Mouse (Mus musculus) hindbrain, embryonic 10.5 days (tissue): Measurements from ENCODE around the gene Ltv1. TPM values are rescaled to one million over a fixed set of nuclear protein-coding genes. Genes with fewer than 3 reads are reported as not detected.
A peak's percentile ranks its signal among the peaks of the same experiment; 100 is the strongest.

Experiments
- DNase-seq: peaks from one replicate; pipeline ENCODE4 v3.0.0-alpha.2; 2017; ENCODE audit warnings: low spot score
- H3K27ac ChIP-seq: fragments of 300-500 bp; sonication (generic); 2 replicates; pipeline ENCODE4 v1.5.1; 2016; ENCODE audit warnings: mild to moderate bottlenecking, moderate library complexity
- H3K27me3 ChIP-seq: fragments of 300-500 bp; sonication (generic); 2 replicates; pipeline ENCODE4 v1.6.1; 2016; ENCODE audit warnings: mild to moderate bottlenecking; ENCODE audit not compliant: poor library complexity, insufficient read depth, severe bottlenecking
- H3K36me3 ChIP-seq: fragments of 300-500 bp; sonication (generic); 2 replicates; pipeline ENCODE4 v1.6.1; 2016; ENCODE audit warnings: mild to moderate bottlenecking, moderate library complexity
- H3K4me1 ChIP-seq: fragments of 300-500 bp; sonication (generic); replicated peaks from 2 replicates; pipeline ENCODE4 v1.6.1; 2016; ENCODE audit warnings: mild to moderate bottlenecking
- H3K4me3 ChIP-seq: fragments of 300-500 bp; sonication (generic); 2 replicates; pipeline ENCODE4 v1.5.1; 2016; ENCODE audit warnings: mild to moderate bottlenecking, moderate library complexity
- H3K9me3 ChIP-seq: fragments of 300-500 bp; sonication (generic); 2 replicates; pipeline ENCODE4 v1.6.1; 2016; ENCODE audit warnings: mild to moderate bottlenecking, moderate library complexity
- WGBS: fragments of 180-500 bp; shearing (Covaris S2); methylation state at CpG from one replicate; pipeline ENCODE4 v1.1.7; 2016; 5-methylcytosine and 5-hydroxymethylcytosine counted together
- polyA plus RNA-seq: library from polyadenylated mRNA; unstranded; fragments of >200 nt; fragmentation: Nextera tagmentation; extraction: Ambion mirVana; gene quantifications from 2 replicates; pipeline ENCODE4 v1.2.1, GENCODE M21; 2016

The Ltv1 gene
- polyA plus RNA-seq, 1 experiment from 2014 or later = 56.2 TPM

DNA sequence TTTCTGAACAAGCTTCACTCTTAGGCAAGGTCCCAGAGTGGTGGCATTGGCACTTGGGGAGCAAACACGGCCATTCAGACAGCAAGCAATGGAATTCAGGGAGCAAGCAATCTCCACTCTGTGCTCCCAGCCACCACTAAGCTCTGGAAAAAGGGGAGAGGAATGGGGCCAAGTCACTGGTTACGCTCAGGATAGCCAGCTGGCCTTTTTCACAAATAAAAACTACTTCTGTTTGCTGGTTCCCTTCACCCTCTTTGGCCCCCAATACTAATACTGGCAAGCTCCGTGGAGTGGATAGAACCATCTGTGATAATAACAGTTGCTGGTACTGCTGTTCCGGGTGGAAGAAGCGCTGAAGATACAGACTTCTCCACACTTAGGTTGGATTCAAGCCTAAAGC is 41.6 kb downstream of the Ltv1 start:
- Histone ChIP-seq H3K27me3 (no peaks in the 10 kb centered on the region), H3K9me3 (no peaks in the 10 kb centered on the region), H3K4me3 (no peak overlapping the region), H3K36me3 (no peaks in the 10 kb centered on the region), H3K4me1 (0 out of 2 replicates have a peak, but pooled peaks cover 4% of the 10 kb centered on the region), H3K27ac (no peak overlapping the region; the same call in 1 of the 2 replicates)
- DNase-seq = no peak
- WGBS = 89% methylated on average over 5 of the region's 5 CpGs

DNA sequence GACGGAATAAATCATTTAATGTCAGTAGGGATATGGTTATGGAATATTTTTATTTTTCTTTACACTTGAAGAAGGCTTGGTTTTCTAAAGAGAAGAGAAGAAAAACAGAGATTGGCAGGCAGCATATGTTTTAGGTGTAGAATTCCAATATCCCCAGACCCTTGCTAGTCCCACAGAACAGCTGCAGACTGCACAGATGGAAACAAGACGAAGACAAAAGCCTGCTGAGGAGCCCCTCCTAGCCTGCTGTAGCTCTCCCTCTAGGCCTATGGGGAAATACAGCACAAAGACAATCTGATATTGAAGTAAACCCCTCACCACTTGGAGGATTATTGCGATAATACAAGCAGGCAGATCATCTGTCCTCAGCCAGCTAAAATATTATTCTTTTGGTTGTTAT is 42.5 kb downstream of the Ltv1 start:
- H3K36me3 ChIP-seq = no peaks in the 10 kb centered on the region
- peak overlapping the region; percentile 6; the same call in 1 of the 2 replicates for H3K27ac ChIP-seq
- DNase-seq = no peak

DNA sequence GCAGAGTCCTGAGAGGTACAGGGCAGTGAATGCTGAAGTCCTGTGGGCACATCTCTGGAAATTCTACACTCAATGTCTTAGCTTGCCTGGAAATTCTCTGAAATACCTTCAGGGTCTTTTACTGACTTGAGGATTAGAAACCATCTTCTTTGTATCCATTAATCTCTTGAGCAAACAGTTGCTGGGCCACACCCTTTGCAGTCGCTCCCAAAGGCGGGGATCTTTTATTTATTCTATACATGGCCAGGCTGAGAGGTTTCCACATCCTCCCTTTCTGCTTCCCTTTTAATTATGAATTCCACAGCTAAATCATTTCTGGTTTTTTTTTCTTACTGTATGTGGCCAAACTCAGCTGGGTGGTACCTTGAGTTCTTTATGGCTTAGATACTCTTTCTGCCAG is 52.5 kb downstream of the Ltv1 start:
- no peak overlapping the region for H3K4me3 ChIP-seq
- H3K4me1 ChIP-seq = no peaks in the 10 kb centered on the region
- 80% methylated on average over 2 of the region's 2 CpGs for WGBS
- no peaks in the 10 kb centered on the region for H3K9me3 ChIP-seq
- no peaks in the 10 kb centered on the region for H3K27me3 ChIP-seq
- no peaks in the 10 kb centered on the region for H3K36me3 ChIP-seq
- no peak overlapping the region for H3K27ac ChIP-seq
- DNase-seq = no peak

More for the DNA sequence above, 42.5 kb downstream of the Ltv1 start:
- H3K27me3 ChIP-seq = no peaks in the 10 kb centered on the region
- no peak overlapping the region for H3K4me3 ChIP-seq
- 70% methylated on average over 3 of the region's 3 CpGs for WGBS
- H3K4me1 ChIP-seq = 0 out of 2 replicates have a peak, but pooled peaks cover 4% of the 10 kb centered on the region
- H3K9me3 ChIP-seq = no peaks in the 10 kb centered on the region

DNA sequence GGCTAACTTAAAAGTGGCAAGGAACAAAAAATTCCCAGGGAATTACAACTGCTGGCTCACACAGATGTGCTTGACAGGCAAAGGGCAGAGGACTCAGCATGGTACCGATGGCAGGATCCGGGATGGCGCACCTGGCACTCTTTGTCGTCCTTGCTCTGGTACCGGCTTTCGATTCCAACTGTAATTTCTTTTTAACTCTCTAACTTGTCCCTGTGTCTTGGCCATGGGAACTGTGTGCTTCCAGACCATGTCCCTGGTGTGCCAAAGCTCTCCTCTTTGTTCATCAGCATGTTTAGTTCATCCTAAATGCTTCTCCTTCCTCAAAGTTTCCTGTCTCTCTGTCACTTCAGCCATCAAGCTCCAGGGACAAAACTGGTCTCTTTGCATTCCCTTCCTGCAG is 55.1 kb downstream of the Ltv1 start:
- Histone ChIP-seq H3K27me3 (no peaks in the 10 kb centered on the region), H3K36me3 (no peaks in the 10 kb centered on the region), H3K27ac (no peak overlapping the region), H3K4me3 (no peak overlapping the region), H3K9me3 (no peaks in the 10 kb centered on the region), H3K4me1 (no peaks in the 10 kb centered on the region)
- WGBS = 92% methylated on average over 6 of the region's 6 CpGs
- no peak for DNase-seq

DNA sequence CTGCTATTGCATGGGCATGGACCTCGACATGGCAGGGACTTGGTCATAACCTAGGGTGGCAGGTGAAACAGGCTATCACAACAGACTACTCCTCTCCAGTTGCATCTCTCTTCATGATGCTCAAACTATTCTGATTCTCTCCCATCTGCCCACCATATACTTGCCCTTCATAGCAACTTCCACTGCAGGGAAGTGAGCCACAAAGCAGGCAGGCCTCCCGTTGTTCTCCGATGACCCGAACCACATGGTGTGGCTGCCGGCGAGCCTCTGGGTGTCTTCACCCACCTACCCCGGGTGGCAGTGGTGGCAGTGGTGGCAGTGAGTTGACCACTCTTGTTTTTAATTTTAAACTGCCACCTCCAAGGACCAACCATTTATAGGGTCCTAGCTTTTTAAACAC is 57.2 kb downstream of the Ltv1 start:
- no peak overlapping the region for H3K4me3 ChIP-seq
- no peaks in the 10 kb centered on the region for H3K36me3 ChIP-seq
- WGBS = 92% methylated on average over 7 of the region's 7 CpGs
- H3K27me3 ChIP-seq = no peaks in the 10 kb centered on the region
- H3K27ac ChIP-seq = no peak overlapping the region
- H3K9me3 ChIP-seq = no peaks in the 10 kb centered on the region
- no peak for DNase-seq
- no peaks in the 10 kb centered on the region for H3K4me1 ChIP-seq

DNA sequence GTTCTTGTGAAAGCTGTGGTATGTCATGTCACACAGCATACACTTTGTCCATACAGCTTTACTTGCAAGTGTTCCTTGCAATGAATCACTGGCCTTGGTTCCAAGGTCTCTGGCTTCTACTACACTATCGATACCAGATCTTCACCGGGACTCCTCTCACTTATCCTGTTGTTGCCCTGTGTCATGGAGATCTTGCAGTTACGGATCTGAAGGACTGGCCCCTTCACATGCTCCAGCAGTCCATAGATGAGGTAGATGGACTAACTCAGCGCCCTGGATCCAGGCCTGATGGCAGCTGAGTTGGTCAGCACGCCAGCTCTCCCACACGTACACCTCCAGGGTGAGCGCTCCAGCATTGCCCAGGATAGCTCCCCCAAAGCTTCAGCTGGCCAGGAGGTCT is 57.7 kb downstream of the Ltv1 start:
- Histone ChIP-seq H3K9me3 (no peaks in the 10 kb centered on the region), H3K27me3 (no peaks in the 10 kb centered on the region), H3K4me3 (no peak overlapping the region), H3K27ac (no peak overlapping the region), H3K36me3 (no peaks in the 10 kb centered on the region), H3K4me1 (no peaks in the 10 kb centered on the region)
- 91% methylated on average over 7 of the region's 7 CpGs for WGBS
- no peak for DNase-seq

DNA sequence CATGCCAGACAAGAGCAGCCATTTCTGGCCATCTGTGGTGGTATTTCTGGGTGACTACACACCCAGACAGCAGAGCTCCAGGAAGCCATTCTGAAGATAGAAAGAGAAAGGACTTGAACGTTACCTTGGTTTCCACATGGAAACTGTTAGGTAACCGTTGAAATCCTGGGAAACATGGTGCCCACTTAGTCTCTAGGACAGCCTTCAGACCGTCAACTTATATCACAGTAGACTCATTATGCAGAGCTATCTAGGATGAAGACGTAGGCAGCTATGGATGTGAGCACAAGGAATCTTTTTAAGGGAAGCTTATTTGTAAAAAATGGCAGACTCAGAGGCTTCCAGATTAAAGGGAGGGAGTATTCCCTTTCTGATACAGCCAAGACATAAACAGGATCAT is 59.1 kb downstream of the Ltv1 start:
- no peaks in the 10 kb centered on the region for H3K27me3 ChIP-seq
- H3K9me3 ChIP-seq = no peaks in the 10 kb centered on the region; the same call in 1 of the 2 replicates
- no peak overlapping the region for H3K4me3 ChIP-seq
- peaks cover 7% of the 10 kb centered on the region for H3K36me3 ChIP-seq
- no peak for DNase-seq
- 94% methylated on average over 4 of the region's 4 CpGs for WGBS
- no peak overlapping the region for H3K27ac ChIP-seq
- H3K4me1 ChIP-seq = no peaks in the 10 kb centered on the region

Other genes with a start within 250 kb of the Ltv1 start
- gene Stx11, start 228.9 kb downstream of the Ltv1 start, polyA plus RNA-seq = 1.6 and 2.3 TPM in 2 replicates
- gene Sf3b5, start 187.8 kb downstream of the Ltv1 start, polyA plus RNA-seq = 44.0 and 47.3 TPM in 2 replicates
- gene Plagl1, start 132.7 kb downstream of the Ltv1 start, polyA plus RNA-seq = 56.1 and 59.4 TPM in 2 replicates
- not detected in 2 replicates for gene Zc2hc1b, start 15.1 kb downstream of the Ltv1 start, polyA plus RNA-seq